22 mouse cellular contexts compared by ENCODE assay signal in genomic region chr2:20977051-20977450, GRCm38 (mm10). TPM values are rescaled to one million over a fixed set of nuclear protein-coding genes. Genes with fewer than 3 reads are reported as not detected.
DNase-seq lines count a peak whose midpoint lies in the region; TF ChIP-seq lines count a peak whose summit lies in the region.
"Had no signal": no experiment of that assay in that cellular context is flagged by ENCODE, and none has a peak within 500 bp of the region (broad histone marks: within the 10 kb centered on the region; RNA-seq: fewer than 3 reads in every experiment).

No protein-coding gene starts in this region.

- H3K79me2 ChIP-seq in C2C12 (ENCODE audit: control insufficient read depth, insufficient read depth) (no peaks in the 10 kb centered on the region), myocyte (ENCODE audit: control insufficient read depth, insufficient read depth) (no peaks in the 10 kb centered on the region)

- no peak overlapping the region for H3K4me3 ChIP-seq in C2C12 (ENCODE audit: insufficient read depth, poor library complexity, severe bottlenecking)
- H3K4me3 ChIP-seq in myocyte = no peak overlapping the region

- H3K4me2 ChIP-seq in myocyte (ENCODE audit: low read depth) = no peak overlapping the region

- TF ChIP-seq CTCF in C2C12 (IDR thresholded peaks at IDR 0.05; ENCODE audit: control insufficient read depth, insufficient read depth, insufficient read length) = no peak

- H3K79me3 ChIP-seq in C2C12 (ENCODE audit: low read depth) = no peaks in the 10 kb centered on the region

- no peaks in the 10 kb centered on the region for H3K36me3 ChIP-seq in C2C12 (ENCODE audit: control insufficient read depth, insufficient read depth)
- no peaks in the 10 kb centered on the region for H3K36me3 ChIP-seq in myocyte (ENCODE audit: control insufficient read depth, insufficient read depth)
- H3K36me3 ChIP-seq: G1E had no signal

- H3ac ChIP-seq in C2C12 (ENCODE audit: control insufficient read depth, insufficient read length, low read depth) (no peak overlapping the region), myocyte (ENCODE audit: control insufficient read depth, insufficient read length) (no peak overlapping the region)

- TF ChIP-seq POLR2A in myocyte (IDR thresholded peaks at IDR 0.05; ENCODE audit: insufficient read length, low read depth) = no peak

- H3K27me3 ChIP-seq in C2C12 (ENCODE audit: control insufficient read depth, insufficient read depth, insufficient read length) = no peaks in the 10 kb centered on the region
- no peaks in the 10 kb centered on the region for H3K27me3 ChIP-seq in myocyte (ENCODE audit: control insufficient read depth, insufficient read depth, insufficient read length)
- H3K27me3 ChIP-seq: CH12.LX, Patski had no signal

- peak; percentile 25 for DNase-seq in 3T3-L1 (ENCODE audit: low read depth, low spot score)
- DNase-seq in layer of hippocampus, adult 11-12 months (ENCODE audit: low spot score) = no peak
- no peak for DNase-seq in adrenal gland, postnatal 4 days (ENCODE audit: low spot score in 2 of 2)
- DNase-seq in left cerebral cortex, adult 18-20 months (ENCODE audit: low spot score in 2 of 2) = no peak
- DNase-seq: adrenal gland, adult 2 months; adrenal gland, adult 8-10 months; adrenal gland, postnatal 10 days; adrenal gland, postnatal 14 days; adrenal gland, postnatal 25 days; adrenal gland, postnatal 36 days; B cell, adult 2 months; cerebellum, adult 11 months; cerebellum, adult 11-12 months; cerebellum, adult 18-20 months; cerebellum, adult 2 months; cerebellum, adult 8-10 months; cerebellum, adult 9-10 months had no signal

TF ChIP-seq in C2C12, 6 proteins besides CTCF, POLR2A, EP300 and RAD21:
- peak; percentile 79 for TF ChIP-seq USF1 (IDR thresholded peaks at IDR 0.05; ENCODE audit: low read depth)
- no peak for TF ChIP-seq FOSL1 (IDR thresholded peaks at IDR 0.05; ENCODE audit: insufficient read depth, low read length, poor library complexity, severe bottlenecking)

TF ChIP-seq in myocyte, 11 proteins besides CTCF, POLR2A, EP300 and RAD21:
- TF ChIP-seq USF1 (IDR thresholded peaks at IDR 0.05; ENCODE audit: low read depth) = peak; percentile 53
- TF ChIP-seq REST (IDR thresholded peaks at IDR 0.05; ENCODE audit: insufficient read depth, insufficient read length) = no peak
- no peak for TF ChIP-seq SRF (IDR thresholded peaks at IDR 0.05; ENCODE audit: control insufficient read depth, insufficient read length, low read depth)
- no peak for TF ChIP-seq MYOD1 (IDR thresholded peaks at IDR 0.05; ENCODE audit: control insufficient read depth in 1 of 3, insufficient read length in 2 of 3, low read depth in 2 of 3)
TF ChIP-seq in myocyte: peak in this region for 1.

RNA-seq across cellular contexts. Expression of gene Arhgap21, which starts 8.4 kb away (rescaled TPM):
- polyA plus RNA-seq in C2C12 (2012; fragmentation: generic; extraction: Trizol) (15.9 TPM), myocyte (2012; fragmentation: generic; extraction: Trizol) (18.0 TPM)
- total RNA-seq in adrenal gland, postnatal 4 days (2021) = 100 to 1,000 TPM in 1 of 2 experiments, 10 to 100 TPM in 1; 86.5 to 106 TPM
- 100 to 1,000 TPM; 263 to 268 TPM for total RNA-seq in left cerebral cortex, adult 18-20 months (2021)
